Mouse (Mus musculus) neural tube, embryonic 15.5 days (tissue): ENCODE measurements around the gene Crtac1. TPM values are rescaled to one million over a fixed set of nuclear protein-coding genes. Genes with fewer than 3 reads are reported as not detected.

Source experiments
- ATAC-seq: fragments of 200-750 bp; cut with Nextera tagmentation; 2 replicates; pipeline ENCODE4 v1.8.0; 2017; ENCODE audit warnings: mild to moderate bottlenecking, moderate TSS enrichment, moderate library complexity; ENCODE audit not compliant: low FRiP score
- H3K27ac ChIP-seq: fragments of 300-500 bp; sonication (generic); replicated peaks from 2 replicates; pipeline ENCODE4 v1.5.1; 2015; ENCODE audit warnings: mild to moderate bottlenecking, inconsistent platforms
- H3K27me3 ChIP-seq: fragments of 300-500 bp; sonication (generic); replicated peaks from 2 replicates; pipeline ENCODE4 v1.6.1; 2015; ENCODE audit warnings: inconsistent platforms
- H3K36me3 ChIP-seq: fragments of 300-500 bp; sonication (generic); 2 replicates; pipeline ENCODE4 v1.6.1; 2015; ENCODE audit warnings: inconsistent platforms
- H3K4me1 ChIP-seq: fragments of 300-500 bp; sonication (generic); 2 replicates; pipeline ENCODE4 v1.6.1; 2015; ENCODE audit warnings: inconsistent platforms
- H3K4me2 ChIP-seq: fragments of 300-500 bp; sonication (generic); 2 replicates; pipeline ENCODE4 v1.6.1; 2015; ENCODE audit warnings: inconsistent platforms, mild to moderate bottlenecking, moderate library complexity
- H3K4me3 ChIP-seq: fragments of 300-500 bp; sonication (generic); replicated peaks from 2 replicates; pipeline ENCODE4 v1.5.1; 2015; ENCODE audit warnings: mild to moderate bottlenecking, inconsistent platforms
- H3K9ac ChIP-seq: fragments of 300-500 bp; sonication (generic); replicated peaks from 2 replicates; pipeline ENCODE4 v1.6.1; 2015; ENCODE audit warnings: mild to moderate bottlenecking, inconsistent platforms
- H3K9me3 ChIP-seq: fragments of 300-500 bp; sonication (generic); replicated peaks from 2 replicates; pipeline ENCODE4 v1.6.1; 2016; ENCODE audit warnings: inconsistent platforms
- WGBS: fragments of 180-500 bp; shearing (Covaris S2); methylation state at CpG from one replicate; pipeline ENCODE4 v1.1.7; 2015; ENCODE audit warnings: mixed read lengths; 5-methylcytosine and 5-hydroxymethylcytosine counted together
- polyA plus RNA-seq: library from polyadenylated mRNA; unstranded; fragments of >200 nt; fragmentation: Nextera tagmentation; extraction: Ambion mirVana; gene quantifications from 2 replicates; pipeline ENCODE4 v1.2.1, GENCODE M21; 2015

Gene Crtac1
- polyA plus RNA-seq, 1 experiment from 2014 or later = 71.4 TPM

DNA sequence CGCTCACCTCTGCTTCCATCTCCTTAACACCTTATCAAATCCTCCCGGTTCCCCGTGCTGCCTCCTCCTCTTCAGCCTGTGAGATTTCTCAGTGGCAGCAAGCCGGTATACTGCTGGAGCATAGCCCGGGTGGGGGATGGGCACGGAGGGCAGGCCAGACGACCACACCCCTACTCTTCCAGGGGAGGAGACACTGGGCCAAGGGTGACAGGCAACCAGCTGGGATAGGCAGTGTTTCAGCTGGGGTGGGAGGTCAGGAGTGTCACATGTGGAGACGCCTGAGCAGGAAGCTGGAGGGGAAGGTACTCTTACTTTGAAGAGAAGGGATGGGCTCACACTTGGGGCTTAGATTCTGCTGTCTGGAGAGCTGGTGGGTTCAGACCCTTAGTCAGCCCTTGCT lies 124.6 kb downstream of the Crtac1 start:
- WGBS = 12% methylated on average over 8 of the region's 8 CpGs
- ATAC-seq = no peak

GRCm38 (mm10) chr19:42306202-42306601 lies 125.4 kb downstream of the Crtac1 start:
- H3K27me3 ChIP-seq = no peaks in the 10 kb centered on the region
- H3K4me2 ChIP-seq = no peak overlapping the region
- H3K4me1 ChIP-seq = peaks cover 24% of the 10 kb centered on the region
- no peak overlapping the region for H3K4me3 ChIP-seq
- WGBS = 41% methylated on average over 7 of the region's 7 CpGs
- no peaks in the 10 kb centered on the region for H3K9me3 ChIP-seq
- ATAC-seq = no peak
- no peaks in the 10 kb centered on the region for H3K36me3 ChIP-seq
- no peak overlapping the region for H3K9ac ChIP-seq
- H3K27ac ChIP-seq = no peak overlapping the region

More for the DNA sequence above, 124.6 kb downstream of the Crtac1 start:
- no peak overlapping the region for H3K9ac ChIP-seq
- no peaks in the 10 kb centered on the region for H3K27me3 ChIP-seq
- no peaks in the 10 kb centered on the region for H3K36me3 ChIP-seq
- H3K4me3 ChIP-seq = no peak overlapping the region
- H3K9me3 ChIP-seq = no peaks in the 10 kb centered on the region
- no peak overlapping the region for H3K27ac ChIP-seq
- no peak overlapping the region for H3K4me2 ChIP-seq
- peaks cover 26% of the 10 kb centered on the region for H3K4me1 ChIP-seq

DNA sequence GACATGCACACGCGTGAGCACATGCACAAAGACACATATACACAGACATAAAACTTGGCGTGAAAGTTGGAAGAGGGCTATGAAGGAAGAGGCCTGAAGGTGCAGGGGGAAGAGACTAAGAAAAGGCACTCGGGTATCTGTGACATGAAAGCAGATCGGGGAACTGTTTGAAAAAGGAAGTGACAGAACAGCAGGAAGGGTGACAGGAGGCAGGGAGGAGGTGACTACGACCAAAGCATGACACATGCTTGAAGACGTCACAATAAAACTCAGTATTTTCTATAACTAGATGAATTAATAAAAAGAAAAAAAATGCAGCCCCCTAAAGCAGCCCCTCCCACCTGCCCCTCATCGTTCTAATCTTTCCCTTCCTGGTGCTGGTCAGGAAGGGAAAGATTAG lies 125.8 kb downstream of the Crtac1 start:
- Histone ChIP-seq H3K9me3 (no peaks in the 10 kb centered on the region), H3K36me3 (no peaks in the 10 kb centered on the region), H3K9ac (no peak overlapping the region), H3K4me3 (no peak overlapping the region), H3K4me1 (peaks cover 25% of the 10 kb centered on the region), H3K4me2 (no peak overlapping the region), H3K27ac (no peak overlapping the region), H3K27me3 (no peaks in the 10 kb centered on the region)
- WGBS = 67% methylated on average over 8 of the region's 8 CpGs
- ATAC-seq = no peak

GRCm38 (mm10) chr19:42304506-42304905 lies 127.1 kb downstream of the Crtac1 start:
- no peak overlapping the region for H3K4me3 ChIP-seq
- 90% methylated on average over 13 of the region's 13 CpGs for WGBS
- peaks cover 25% of the 10 kb centered on the region for H3K4me1 ChIP-seq
- no peaks in the 10 kb centered on the region for H3K27me3 ChIP-seq
- no peaks in the 10 kb centered on the region for H3K9me3 ChIP-seq
- H3K4me2 ChIP-seq = no peak overlapping the region
- no peaks in the 10 kb centered on the region for H3K36me3 ChIP-seq
- H3K27ac ChIP-seq = no peak overlapping the region
- ATAC-seq = no peak
- H3K9ac ChIP-seq = no peak overlapping the region

GRCm38 (mm10) chr19:42303210-42303813 lies 128.3 kb downstream of the Crtac1 start:
- H3K4me1 ChIP-seq = peaks cover 25% of the 10 kb centered on the region
- no peak overlapping the region for H3K27ac ChIP-seq
- H3K9me3 ChIP-seq = no peaks in the 10 kb centered on the region
- H3K36me3 ChIP-seq = no peaks in the 10 kb centered on the region
- no peak overlapping the region for H3K4me2 ChIP-seq
- no peak overlapping the region for H3K9ac ChIP-seq
- no peaks in the 10 kb centered on the region for H3K27me3 ChIP-seq
- H3K4me3 ChIP-seq = no peak overlapping the region
- ATAC-seq = no peak
- WGBS = 53% methylated on average over 12 of the region's 12 CpGs

DNA sequence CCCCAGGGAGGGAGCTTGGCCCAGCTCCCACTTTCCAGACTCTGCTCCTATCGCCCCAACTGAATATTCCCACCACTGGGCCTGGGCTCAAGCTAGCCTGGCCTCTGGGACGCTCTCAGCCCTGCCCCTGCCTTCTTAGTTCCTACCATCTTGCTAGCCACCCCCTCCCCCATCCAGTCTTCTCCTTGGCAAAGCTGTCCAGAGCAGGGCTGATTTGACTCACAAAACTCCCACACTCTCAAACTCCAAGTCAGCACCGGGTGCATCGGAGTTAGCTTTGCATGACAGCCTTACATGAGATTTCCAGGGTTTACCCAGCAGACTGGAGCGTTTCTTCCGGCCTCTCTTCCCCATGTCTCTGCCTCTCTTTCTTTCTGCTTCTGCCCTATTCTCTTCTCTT lies 138.4 kb downstream of the Crtac1 start:
- 80% methylated on average over 6 of the region's 6 CpGs for WGBS
- no peak overlapping the region for H3K4me3 ChIP-seq
- H3K27ac ChIP-seq = no peak overlapping the region
- no peaks in the 10 kb centered on the region for H3K36me3 ChIP-seq
- peaks cover 18% of the 10 kb centered on the region for H3K4me1 ChIP-seq
- H3K4me2 ChIP-seq = no peak overlapping the region
- no peaks in the 10 kb centered on the region for H3K9me3 ChIP-seq
- H3K27me3 ChIP-seq = no peaks in the 10 kb centered on the region
- no peak overlapping the region for H3K9ac ChIP-seq
- no peak for ATAC-seq

DNA sequence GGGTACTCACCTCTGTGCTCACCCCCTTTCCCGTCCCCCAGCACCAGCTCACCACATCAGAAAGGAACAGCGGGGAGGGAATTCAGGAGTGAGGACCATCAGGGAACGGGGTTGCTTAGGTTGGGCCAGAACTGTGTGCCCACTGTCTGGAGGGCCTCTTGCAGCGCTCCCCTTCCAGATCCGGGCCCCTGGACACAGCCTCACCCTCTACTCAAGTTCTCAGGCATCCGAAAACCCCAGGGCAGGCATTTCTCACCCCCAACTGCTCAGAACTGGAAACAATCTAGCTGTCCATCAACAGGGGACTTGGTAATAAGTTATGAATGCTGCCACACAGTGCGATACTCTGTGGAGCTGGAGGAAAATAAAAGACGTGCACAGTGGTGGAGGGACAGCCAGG lies 139.5 kb downstream of the Crtac1 start:
- Histone ChIP-seq H3K27ac (no peak overlapping the region), H3K4me1 (peaks cover 18% of the 10 kb centered on the region), H3K4me3 (no peak overlapping the region), H3K9me3 (no peaks in the 10 kb centered on the region), H3K36me3 (no peaks in the 10 kb centered on the region), H3K4me2 (no peak overlapping the region), H3K27me3 (no peaks in the 10 kb centered on the region), H3K9ac (no peak overlapping the region)
- WGBS = 47% methylated on average over 8 of the region's 8 CpGs
- no peak for ATAC-seq

- no peak for ATAC-seq
- WGBS = 21% methylated on average over 7 of the region's 7 CpGs
- no peak overlapping the region for H3K27ac ChIP-seq
These were observed 140.5 kb downstream of the Crtac1 start for GRCm38 (mm10) chr19:42290954-42291661.

DNA sequence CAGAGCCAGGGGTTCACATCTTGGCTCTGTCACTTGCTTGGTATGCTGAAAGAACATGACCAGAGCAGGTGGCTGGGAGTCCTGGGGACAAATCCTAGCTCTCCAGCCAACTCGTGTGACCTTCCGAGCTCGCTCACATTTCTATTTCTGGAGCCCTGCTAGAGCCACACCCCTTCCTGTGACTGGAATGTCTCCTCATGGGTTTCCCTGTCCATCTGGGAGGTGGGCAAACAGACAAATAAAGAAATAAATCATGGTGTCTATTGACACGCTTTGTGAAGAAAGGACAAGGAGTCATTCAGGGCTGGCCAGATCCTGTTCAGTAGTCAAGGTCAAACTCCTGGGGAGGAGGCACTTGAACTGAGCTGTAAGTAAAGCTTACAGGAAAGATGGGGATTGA lies 143.2 kb downstream of the Crtac1 start:
- Histone ChIP-seq H3K27ac (no peak overlapping the region), H3K36me3 (no peaks in the 10 kb centered on the region), H3K9ac (no peak overlapping the region), H3K27me3 (no peaks in the 10 kb centered on the region), H3K9me3 (no peaks in the 10 kb centered on the region), H3K4me2 (no peak overlapping the region), H3K4me1 (peaks cover 18% of the 10 kb centered on the region), H3K4me3 (no peak overlapping the region)
- WGBS = 56% methylated on average over 4 of the region's 4 CpGs
- ATAC-seq = no peak

More at GRCm38 (mm10) chr19:42290954-42291661, 140.5 kb downstream of the Crtac1 start:
- Histone ChIP-seq H3K9me3 (no peaks in the 10 kb centered on the region), H3K36me3 (no peaks in the 10 kb centered on the region), H3K4me2 (no peak overlapping the region), H3K9ac (no peak overlapping the region), H3K4me3 (no peak overlapping the region), H3K4me1 (peaks cover 18% of the 10 kb centered on the region), H3K27me3 (no peaks in the 10 kb centered on the region)

- Histone ChIP-seq H3K4me2 (no peak overlapping the region), H3K4me3 (no peak overlapping the region), H3K9me3 (no peaks in the 10 kb centered on the region), H3K27me3 (no peaks in the 10 kb centered on the region), H3K4me1 (no peaks in the 10 kb centered on the region), H3K36me3 (no peaks in the 10 kb centered on the region), H3K9ac (no peak overlapping the region), H3K27ac (no peak overlapping the region)
- no peak for ATAC-seq
- 90% methylated on average over 8 of the region's 8 CpGs for WGBS
These were observed 147.4 kb downstream of the Crtac1 start for GRCm38 (mm10) chr19:42284178-42284577.

DNA sequence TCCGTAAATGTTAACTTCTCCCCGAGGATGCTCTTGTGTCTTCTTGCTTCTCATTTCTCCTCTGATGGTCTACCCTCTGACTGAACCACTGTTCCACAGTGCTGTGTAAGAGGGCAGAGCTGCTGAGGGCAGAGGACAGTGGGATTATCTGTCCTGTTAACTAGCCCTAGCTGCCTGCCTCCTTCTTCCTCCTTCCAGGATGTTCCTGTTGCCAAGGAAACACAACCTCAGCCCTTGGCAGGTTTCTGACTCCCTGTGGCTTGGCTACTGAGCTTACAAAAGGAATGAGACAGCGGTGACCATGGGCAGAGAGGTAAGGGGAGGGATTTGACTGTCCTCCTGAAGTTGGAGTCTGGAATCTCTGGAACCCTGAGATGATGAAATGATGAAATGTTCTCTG lies 152.0 kb downstream of the Crtac1 start:
- no peak for ATAC-seq
- 62% methylated on average over 3 of the region's 3 CpGs for WGBS

DNA sequence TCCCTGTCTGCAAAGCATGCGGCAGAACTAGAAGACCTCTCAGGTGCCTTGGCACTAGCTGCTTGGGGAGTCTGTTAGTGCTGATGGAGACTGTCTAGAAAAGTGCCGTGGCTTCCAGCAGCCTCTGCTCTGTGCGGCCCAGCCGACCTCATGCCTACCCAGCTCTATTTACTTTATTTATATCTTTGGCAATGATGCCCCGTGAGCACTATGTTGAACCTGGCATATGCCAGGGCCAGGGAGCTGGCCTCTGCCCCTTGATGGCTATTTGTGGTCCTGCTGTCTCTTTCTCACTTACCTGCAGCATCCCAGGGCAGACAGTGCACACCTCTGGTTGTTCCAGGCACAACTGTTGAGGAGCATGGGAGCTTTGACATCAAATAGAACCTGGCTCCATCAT lies 153.1 kb downstream of the Crtac1 start:
- Histone ChIP-seq H3K27ac (no peak overlapping the region), H3K36me3 (no peaks in the 10 kb centered on the region), H3K4me3 (no peak overlapping the region), H3K27me3 (no peaks in the 10 kb centered on the region), H3K4me1 (no peaks in the 10 kb centered on the region), H3K9ac (no peak overlapping the region), H3K9me3 (no peaks in the 10 kb centered on the region), H3K4me2 (no peak overlapping the region)
- 87% methylated on average over 5 of the region's 5 CpGs for WGBS
- ATAC-seq = no peak

More for the DNA sequence above, 152.0 kb downstream of the Crtac1 start:
- Histone ChIP-seq H3K4me2 (no peak overlapping the region), H3K4me1 (no peaks in the 10 kb centered on the region), H3K36me3 (no peaks in the 10 kb centered on the region), H3K9me3 (no peaks in the 10 kb centered on the region), H3K9ac (no peak overlapping the region), H3K4me3 (no peak overlapping the region), H3K27me3 (no peaks in the 10 kb centered on the region), H3K27ac (no peak overlapping the region)
